Mouse (Mus musculus) layer of hippocampus, postnatal 14 days (tissue): ENCODE measurements around the gene Hpd. TPM values are rescaled to one million over a fixed set of nuclear protein-coding genes. Genes with fewer than 3 reads are reported as not detected.

Source experiments
- DNase-seq, 2 experiments: peaks; one replicate each; pipeline ENCODE4 v3.0.0; 2021 to 2022; ENCODE audit warnings: low spot score in 2 of 2, mixed read lengths in 1 of 2
- total RNA-seq, 2 experiments: library from RNA; stranded (reverse); gene quantifications; 2 replicates each; pipeline ENCODE4 v1.2.3; 2021

Gene Hpd
- total RNA-seq, 2 experiments from 2014 or later, result not detected

DNA sequence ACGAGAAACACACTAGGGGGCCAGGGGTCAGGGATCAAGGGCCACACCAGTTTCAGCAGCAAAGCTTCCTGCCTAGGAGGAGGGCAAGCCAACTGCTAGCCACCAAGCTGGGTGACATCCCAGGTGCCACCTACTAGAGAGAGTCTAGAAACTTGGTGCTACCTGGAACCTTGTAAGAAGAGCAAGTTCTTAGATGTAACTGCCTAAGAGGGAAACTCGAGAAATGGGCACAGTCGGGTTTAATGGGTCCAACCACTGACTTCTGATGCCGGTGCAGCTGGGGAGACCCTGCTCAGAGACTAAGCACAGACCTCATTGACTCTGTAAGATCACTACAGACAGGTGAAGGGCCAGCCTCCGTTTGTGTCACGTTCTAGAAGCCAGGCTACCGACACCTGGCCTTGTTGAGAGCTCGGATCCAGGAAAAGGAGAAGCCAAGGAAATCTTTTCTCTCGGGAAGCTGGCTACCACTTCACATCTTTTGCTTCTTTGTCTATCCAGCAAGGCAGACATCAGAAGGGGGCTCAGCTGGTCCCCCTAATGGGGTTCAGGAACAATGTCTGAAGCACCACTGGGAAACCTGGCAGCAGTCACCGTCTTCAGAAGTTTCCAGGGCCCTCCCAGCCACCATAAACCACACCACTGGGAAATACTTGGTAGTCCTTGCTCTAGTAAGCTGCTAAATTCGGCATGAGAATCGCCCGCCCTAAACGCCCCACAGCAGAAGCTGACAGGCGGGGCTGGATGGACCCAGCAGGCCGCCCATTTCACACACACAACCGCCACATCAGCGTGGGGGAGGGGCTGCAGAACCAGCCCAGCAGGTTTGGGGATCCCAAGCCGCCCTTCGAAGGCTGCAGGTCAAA is 45.2 kb downstream of the Hpd start:
- no peak for DNase-seq

DNA sequence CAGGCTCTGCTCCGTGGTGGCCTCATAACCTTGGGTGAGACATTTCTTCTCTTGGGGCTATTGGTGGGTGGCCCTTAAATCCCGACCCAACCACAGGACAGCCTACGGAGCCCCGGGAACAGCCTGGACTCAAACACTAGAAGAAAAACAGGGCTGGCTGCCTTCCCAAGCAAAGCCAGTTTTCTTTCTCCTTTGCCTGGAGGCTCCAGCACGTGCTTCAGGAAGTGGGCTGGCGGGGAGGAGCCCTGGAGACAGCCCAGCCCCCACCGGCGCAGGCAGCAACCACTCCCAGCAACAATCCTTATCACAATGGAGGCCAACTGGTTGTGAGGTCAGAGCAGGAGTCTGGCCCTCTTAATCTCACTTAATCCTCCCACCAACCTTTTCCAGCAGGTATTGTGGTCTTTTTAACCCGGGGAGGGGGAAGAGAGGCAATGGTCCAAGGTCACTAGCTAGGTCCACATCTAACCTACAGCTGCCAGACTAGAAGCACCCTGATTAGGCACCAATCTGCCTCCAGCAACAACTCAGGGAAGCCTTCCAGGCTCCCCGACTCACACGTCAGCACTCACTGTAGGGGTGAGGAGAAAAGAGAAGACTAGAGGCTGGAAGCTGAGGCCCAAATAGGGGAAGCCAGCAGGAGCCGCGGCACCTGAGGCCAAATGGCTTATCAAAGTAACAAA is 46.0 kb downstream of the Hpd start:
- DNase-seq, result peak; percentile 81 to 86

DNA sequence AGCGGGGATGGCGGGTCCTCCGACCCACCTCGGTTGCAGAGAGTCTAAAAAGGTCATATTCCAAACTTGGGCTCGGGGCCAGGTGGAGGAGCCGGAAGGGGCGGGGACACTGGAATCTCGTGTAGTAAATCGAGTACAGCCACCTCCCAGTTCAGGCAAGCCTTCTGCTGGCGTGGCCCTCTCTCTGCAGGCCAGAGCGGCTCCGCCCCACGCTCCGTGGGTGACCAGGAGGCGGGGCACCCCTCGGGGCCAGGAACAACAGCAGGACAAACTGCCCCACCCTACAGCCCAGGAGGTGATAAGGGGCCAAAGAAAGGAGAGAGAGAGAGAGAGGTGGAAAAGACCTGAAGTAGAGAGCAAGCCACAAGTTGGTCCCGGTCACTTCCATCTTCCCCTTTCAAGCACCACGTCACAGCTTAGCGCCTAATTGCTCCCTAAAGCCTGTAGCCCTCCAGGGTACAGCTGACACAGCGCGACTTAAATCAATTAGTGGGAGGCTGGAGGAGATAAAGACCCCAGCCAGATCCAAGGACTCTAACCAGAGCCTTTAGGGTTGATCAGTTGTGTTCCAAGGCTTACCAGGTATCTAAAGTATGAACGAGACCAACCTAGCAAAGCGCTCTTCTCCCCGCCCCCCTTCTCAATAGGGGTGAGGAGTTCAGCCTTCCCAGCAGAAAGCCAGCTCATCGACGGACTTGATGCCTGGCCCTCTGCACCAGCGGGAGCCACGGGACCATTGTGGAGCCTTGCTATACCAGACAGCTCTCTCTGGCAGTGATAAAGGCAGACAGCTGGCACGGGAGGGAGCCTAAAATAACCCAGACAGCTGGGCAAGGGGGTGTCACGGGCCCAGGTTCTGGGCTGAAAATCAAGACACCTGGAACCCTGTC is 46.8 kb downstream of the Hpd start:
- DNase-seq, result peak in 1 of 2 experiments; percentile 69

DNA sequence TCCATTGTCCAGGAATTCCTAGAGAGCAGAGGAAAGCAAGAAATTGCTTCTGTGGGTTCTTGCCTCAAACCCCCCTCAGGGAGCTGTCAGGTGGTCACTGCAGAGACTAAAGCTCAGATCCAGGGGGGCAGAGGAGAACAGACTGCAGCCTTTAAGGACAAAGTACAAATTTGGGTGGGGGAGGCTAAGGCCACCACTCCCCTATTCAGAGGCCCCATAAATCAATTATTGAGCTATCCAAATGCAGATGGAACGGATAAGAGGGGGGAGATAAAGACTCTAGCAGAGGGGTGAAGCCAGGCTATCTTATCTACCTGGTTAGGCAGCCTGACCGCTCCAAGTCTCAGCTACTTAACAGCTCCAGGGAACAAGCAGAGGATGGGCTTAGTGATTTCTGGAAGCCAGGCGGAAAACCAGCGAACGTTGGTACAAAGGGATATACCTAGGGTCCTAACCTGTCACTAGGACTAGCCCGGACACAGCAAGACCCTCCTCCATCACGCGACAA is 47.6 kb downstream of the Hpd start:
- no peak for DNase-seq

DNA sequence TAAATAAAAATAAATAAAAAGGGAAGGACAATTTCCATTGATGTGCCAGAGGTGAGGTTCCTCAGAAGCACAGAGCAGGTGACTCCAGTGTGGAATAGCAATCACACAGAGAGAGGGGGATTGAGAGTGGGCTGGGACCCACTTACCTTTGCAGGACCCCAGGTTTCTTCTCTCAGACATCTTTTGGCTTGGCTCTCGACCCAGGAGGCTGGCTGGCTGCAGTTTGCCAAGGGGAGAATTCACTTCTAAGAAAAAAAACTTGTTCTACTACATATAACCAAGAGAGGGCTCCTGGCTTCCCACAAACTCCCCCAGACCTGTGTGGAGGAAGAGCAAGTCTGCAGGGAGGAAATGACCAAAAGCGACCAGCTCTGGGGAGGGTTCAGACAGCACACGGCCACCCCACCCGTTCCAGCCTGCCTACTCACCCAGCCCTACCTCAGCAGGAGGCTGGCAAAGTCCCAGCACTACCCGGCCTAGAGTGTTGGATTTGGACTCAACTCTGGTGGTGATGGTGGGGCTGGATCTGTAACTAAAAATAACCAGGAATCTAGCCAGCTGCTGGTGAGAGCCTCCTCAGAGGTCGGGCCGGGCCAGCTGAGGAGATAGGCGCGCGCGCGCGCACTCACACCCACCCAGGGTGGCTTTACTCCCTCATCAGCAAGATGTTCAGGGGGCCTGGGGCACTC is 48.2 kb downstream of the Hpd start:
- DNase-seq, result no peak

DNA sequence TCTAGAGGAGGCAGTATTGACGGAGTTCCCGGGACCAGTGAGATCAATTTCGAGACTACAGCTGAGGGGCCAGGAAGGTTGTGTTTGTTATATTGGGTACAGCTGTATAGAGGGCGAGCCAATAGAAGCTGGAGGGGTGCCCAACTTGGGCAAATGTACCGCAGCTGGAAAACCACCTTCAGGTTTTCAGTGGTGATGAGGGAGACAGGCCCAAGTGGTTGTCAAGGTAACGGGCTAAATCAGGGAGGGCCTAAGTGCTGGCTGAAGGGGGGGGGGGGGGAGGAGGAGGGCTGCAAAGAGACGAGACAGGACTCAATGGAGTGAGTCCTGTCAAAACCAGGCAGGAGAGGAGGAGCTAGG is 48.8 kb downstream of the Hpd start:
- no peak for DNase-seq

DNA sequence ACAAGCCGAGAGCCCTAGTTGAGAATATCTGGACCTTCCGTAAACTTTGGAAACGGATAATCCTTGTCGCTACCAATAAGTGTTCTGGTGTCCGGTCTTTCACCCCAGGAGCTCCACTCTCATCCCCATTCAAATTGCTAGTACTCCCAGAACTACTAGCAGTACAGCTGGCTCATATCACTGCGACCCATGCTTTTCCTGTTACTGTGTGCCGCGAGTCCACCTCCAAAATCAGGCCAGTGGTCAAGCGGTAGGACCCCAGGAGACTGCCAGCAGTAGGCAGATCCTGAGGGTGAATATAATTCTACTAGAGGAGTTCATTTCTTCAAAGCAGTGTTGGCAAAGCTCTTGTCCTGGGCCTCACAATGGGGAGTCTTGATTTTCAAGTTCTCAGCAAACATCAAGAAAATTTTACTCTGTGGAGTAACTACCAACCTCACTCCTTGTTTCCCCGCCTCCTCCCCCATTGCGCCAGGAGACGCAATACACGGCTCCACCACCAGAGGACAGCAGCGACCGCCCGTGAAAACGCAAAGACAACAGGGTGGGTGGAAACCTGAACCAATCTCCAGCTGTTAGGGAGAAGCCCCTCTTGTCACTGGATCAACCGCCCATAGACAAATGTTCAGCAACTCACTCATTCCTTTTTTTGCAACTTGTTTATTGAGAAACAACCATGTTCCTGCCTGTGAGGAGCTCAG is 49.3 kb downstream of the Hpd start:
- DNase-seq, result peak; percentile 92 to 93

DNA sequence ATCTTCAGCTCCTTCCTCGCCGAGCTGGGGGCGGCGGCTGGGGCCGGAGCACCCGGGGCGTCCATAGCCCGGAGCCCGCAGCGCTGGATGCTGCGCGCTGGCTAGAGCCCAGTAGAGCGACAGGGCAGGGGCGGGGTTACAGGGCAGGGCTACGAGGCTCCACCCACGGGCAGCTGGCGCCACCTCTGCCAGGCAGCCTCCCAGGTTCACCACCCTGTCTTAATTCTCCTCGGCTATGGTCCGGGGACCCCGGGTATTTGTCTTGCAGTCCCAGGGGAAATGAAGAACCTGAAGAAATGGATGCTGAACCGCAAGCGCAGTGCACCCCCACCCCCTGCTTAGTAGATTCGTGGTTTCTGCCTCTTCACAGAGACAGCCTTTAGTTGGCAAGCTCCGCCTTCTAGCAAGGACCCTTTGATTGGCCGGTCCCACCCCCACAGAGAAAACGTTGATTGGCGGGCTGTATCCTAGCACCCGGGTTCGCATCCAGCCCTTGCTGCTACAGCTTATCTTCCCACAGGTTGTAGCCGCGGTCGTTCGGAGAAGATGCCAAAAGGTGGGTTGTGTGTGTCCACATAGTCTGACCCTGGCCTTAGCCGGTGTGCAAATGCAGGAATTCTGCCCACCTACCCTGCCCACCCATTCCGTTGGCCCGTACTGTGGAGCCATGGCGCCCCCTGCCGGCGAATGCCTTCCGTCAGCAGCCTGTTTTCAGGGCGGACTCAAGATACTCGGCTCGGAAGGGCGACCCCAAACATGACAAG is 50.0 kb downstream of the Hpd start, which contains the start of gene Rhof:
Rhof (minus strand) TSS at position 385 of the 764 bp plus-strand sequence.
- peak; percentile 88 to 90 for DNase-seq

DNA sequence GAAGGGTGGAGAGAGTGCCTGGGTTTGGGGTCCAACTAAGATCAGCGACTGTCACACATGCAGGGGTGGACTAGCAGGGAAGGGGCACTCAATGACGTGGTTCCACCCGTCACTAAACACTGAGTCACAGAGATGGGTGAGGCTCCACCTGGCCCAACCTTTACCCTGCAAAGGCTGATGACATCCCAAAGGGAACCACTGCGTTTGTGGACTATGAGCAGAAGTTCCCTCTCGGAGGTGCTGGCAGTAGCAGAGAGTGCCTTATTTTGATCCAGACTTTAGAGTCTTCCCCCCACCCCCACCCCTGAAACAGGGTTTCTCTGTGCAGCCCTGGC is 51.7 kb downstream of the Hpd start:
- no peak for DNase-seq

DNA sequence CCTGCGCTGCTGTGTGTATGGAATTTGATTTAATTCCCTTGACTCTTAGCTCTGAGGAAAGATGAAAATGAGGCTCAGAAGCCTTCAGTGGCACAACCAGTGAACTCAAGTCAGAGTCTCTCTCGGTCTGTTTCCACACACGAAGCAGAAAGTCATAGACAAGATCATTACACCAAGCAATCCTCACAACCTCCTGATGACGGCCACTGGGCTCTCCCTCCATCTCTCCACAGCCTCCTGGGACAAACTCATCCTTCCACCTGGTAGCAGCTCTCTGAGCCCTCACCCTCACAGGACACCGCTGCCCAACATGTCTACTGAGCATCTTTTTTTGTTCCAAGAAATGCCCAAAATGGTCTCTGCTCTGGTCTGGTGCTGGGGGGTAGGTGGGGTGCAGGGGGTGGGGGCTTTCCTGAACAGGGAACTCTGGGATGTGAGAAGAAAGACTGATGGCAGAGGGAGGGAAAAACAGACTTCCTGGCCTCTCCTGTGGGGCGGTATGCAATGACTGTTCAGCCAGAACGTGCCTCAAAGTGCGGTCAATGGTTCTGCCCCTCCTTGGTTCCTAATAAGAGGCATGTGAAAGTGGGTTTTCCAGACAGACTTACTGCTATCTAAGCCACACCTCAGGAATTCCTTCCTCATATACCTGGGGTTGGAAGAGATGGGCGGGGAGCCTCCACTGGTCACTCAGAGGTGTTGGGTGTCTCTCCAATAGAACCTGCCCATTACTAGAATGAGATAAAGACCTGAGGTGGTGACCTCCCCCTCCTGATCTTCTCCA is 52.3 kb downstream of the Hpd start:
- DNase-seq, result no peak

DNA sequence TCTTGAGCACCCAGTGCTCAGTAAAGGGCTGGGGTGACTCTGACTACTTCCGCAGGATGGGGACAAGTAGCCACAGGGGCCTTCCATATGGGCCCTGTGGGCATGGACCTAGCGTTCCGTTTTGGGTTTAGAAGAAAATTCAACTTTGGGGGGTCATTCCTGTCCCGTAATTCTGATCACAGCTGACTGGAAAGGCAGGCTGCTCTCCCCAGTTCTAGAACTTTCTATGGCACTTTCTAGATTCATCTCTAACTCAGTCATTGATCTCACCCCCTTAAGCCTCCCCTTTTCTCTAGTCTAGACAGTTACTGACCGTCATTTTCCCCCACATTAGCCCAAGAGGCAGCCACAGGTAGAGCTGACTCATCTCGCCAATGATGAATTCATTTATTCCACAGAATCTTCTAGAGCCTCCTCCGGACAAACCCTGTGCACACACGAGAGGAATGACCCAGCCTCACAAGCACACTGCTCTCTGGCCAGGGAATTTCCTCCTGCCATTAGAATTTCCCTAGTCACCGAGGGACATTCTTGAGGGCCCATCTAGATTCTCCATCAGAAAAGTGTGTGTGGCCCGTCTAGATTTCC is 53.3 kb downstream of the Hpd start:
- no peak for DNase-seq

DNA sequence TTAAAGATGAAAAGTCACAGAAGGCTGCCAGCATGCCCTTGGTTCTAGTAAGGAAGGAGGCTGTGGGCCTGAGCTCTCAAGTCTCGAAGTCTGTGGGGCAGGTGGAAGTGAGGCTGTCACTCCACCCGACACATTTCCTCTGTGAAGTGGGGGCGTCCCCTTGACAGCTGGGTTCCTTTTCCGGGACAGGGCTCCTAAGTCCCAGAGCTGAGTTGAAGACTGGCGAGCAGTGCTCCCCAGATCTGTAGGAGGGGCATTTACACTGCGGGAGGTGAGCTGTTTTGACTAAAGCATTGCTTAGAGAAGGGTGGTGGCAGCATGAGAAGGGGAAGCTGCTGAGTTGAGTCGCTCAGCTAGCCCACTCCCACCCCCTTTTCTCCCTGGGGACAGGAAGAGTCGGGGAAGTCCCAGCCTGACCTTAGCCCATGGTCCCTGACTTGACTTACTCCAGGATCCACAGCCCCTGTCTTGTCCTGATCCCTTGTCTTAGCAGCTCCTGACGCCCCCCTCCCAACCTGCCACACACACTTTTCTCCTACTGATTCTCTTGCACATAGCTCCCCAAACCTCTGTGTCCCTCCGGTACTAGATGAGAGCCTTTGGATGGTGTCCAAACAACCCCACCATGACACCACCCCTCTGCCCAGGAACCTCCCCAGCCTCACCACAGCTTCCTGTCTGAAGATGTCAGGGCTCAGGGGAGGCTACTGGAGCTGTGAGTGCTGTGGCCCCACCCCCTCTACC is 53.9 kb downstream of the Hpd start:
- no peak for DNase-seq

DNA sequence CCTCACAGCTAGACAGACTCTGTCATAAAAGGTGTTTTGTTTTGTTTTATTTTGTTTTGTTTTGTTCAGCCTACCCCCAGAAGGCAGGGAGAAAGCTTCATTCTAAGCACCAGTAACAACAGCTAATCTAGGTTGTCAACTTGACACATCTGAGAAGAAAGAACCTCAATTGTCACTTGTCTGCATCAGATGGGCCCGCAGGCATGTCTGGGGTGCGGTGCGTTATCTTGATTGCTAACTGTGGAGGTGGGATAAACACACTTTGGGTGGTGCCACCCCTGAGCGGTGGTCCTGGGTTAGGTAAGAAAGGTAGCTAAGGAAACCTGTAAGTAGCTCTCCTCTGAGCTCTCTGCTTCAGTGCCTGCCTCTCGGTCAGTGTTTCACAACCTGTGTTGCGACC is 55.5 kb downstream of the Hpd start:
- DNase-seq, result no peak

DNA sequence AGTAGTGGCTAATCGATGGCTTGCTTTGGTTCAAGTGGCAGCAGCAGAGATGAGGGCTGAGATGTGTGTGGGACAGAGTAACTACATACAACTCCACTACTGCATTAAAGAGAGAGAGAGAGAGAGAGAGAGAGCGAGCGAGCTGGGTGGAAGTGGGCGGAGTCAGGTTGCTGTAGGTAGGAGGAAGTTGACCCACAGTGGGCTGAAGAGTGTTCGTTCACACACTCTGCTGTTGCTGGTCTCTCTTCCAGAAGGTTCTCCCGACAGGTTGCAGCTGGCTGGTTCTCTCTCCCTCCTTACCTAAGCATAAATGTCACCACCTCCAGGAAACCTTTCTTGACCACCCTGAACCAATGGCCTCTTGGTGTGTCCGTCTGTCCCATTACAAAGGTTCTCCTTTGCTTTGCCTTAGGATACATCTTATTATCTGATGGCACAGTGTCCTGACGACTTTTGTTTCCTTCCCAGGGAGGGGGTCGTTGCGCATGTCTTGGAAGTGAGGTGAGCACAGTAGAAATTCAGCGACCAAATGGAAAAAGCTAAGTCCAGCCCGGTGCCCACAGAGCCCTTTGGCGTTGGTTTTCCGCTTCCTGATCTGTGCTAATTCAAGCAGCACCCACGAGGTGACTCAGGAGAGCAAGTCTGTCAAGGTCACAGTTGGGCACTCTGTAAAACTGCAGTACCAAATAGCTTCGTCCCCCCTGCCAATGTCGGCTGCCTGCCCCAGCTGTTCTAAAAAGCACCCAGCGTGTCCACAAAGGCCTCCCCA is 56.7 kb downstream of the Hpd start:
- no peak for DNase-seq

DNA sequence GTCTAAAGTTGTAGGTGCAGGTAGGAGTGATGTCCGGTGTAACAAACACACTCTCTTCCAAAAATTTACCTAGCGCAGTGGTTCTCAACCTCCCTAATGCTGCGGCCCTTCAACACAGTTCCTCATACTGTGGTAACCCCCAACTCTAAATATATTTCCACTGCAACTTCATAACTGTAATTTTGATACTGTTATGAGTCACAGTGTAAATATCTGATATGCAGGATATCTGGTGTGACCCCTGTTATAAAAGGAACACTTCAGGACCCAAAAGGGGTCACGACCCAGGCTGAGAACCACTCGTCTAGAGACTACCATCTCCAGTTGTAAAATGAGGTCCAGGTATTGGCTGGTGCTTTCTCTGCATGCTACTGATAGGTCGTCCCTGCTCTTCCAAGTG is 57.4 kb downstream of the Hpd start:
- no peak for DNase-seq

DNA sequence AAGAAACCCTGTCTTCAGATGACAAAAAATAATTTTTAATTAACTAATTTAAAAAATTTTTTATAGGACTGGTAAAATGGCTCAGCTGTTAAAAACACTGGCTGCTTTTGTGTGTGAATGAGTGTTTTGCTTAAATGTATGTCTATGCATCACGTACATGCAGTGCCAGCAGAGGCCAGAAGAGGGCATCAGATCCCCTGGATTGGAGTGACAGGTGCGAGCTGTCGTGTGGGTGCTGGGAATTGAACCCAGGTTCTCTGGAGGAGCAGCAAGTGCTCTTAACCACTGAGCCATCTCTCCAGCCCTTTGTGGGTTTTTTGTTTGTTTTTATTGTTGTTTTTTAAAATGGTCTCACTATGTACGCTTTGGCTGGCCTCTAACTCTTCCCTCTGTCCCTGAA is 60.3 kb downstream of the Hpd start:
- no peak for DNase-seq
